Mouse (Mus musculus): ENCODE measurements at regions not wholly inside any gene's neighbourhood (a gene's known extent, or its start where the extent isn't known, plus 50 kb on each side); places are given as distances from the start of the nearest gene placed in this dataset.

GRCm38 (mm10) chr13:26324633-26325032 is 445.3 kb downstream of the Hdgfl1 start:
- no peak for TF ChIP-seq GATA1 (IDR thresholded peaks at IDR 0.05; ENCODE audit: borderline replicate concordance, low read length)
- TF ChIP-seq FLI1 (IDR thresholded peaks at IDR 0.05; ENCODE audit: low read length): no peak

All from megakaryocyte, embryonic 14.5 days (primary cell).